Mouse (Mus musculus) E14TG2a.4 (cell line): Measurements from ENCODE around the gene Oaz1.

Experiments
- CTCF ChIP-seq: conservative IDR thresholded peaks from 2 replicates; pipeline ENCODE4 v1.5.1; 2014; ENCODE audit warnings: low read length
- NANOG ChIP-seq: IDR thresholded peaks from 2 replicates; pipeline ENCODE4 v1.6.1; 2014; ENCODE audit warnings: borderline replicate concordance, low read length, mixed read lengths
- POU5F1 ChIP-seq: IDR thresholded peaks from 2 replicates; pipeline ENCODE4 v1.6.1; 2014; ENCODE audit warnings: low read length, borderline replicate concordance

- TF ChIP-seq CTCF, result no peak
- TF ChIP-seq NANOG, result no peak
- no peak for TF ChIP-seq POU5F1
Measured at GRCm38 (mm10) chr10:80802996-80803395, 23.5 kb upstream of the Oaz1 start.
